Mouse (Mus musculus): ENCODE measurements around the gene Tmcc3. TPM values are rescaled to one million over a fixed set of nuclear protein-coding genes. Genes with fewer than 3 reads are reported as not detected.

Tmcc3 gene
- polyA plus RNA-seq, 1 experiment, result 0.01 TPM

DNA sequence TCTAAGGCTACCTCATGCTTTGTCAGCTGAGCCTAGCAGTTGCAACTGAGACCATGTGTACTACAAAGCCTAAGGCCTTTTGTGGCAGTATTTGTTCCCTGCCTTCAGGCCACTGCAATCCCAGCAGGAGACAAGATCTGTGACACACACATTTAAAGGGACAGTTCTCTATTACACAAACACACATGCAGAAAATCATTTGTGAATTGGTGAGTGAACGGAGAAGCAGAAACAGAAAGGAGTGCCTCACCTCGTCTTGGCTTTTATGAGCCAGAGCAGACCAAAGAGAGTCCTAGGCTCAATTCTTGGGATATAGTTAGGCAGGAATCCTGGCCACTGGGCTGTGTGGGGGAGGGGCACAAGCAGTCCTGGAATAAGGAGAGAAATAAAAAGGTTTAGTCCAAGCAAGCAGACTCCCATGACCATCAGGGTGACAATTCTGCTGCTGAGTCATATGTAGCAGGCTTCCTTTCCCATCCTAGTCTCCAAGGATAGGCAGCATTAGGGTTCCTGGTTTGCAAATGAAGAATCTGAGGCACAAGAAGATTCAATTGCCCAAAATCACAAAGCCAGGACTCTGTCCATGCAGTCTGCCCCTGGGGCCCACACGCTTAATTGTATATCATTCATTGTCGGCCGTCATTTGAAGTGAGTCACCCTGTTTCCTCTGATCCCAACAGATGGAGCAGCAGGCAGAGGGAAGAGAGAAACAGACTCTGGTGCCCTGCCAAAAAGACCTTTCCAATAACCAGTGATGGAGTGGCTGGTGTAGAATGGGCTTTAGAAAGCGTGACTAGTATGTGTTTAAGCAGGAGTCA is 16.6 kb upstream of the Tmcc3 start:
- TF ChIP-seq GATA1 (IDR thresholded peaks at IDR 0.05; ENCODE audit: low read length) (no peak), TAL1 (IDR thresholded peaks at IDR 0.05; ENCODE audit: low read length) (no peak)
- no peaks in the 10 kb centered on the region for H3K27me3 ChIP-seq (ENCODE audit: control insufficient read depth)
- H3K4me1 ChIP-seq (ENCODE audit: control insufficient read depth), result no peaks in the 10 kb centered on the region
- H3K36me3 ChIP-seq (ENCODE audit: control insufficient read depth), result no peaks in the 10 kb centered on the region
- H3K9me3 ChIP-seq (ENCODE audit: control insufficient read depth, low read length), result no peaks in the 10 kb centered on the region
- H3K4me3 ChIP-seq (replicated peaks), result no peak overlapping the region

DNA sequence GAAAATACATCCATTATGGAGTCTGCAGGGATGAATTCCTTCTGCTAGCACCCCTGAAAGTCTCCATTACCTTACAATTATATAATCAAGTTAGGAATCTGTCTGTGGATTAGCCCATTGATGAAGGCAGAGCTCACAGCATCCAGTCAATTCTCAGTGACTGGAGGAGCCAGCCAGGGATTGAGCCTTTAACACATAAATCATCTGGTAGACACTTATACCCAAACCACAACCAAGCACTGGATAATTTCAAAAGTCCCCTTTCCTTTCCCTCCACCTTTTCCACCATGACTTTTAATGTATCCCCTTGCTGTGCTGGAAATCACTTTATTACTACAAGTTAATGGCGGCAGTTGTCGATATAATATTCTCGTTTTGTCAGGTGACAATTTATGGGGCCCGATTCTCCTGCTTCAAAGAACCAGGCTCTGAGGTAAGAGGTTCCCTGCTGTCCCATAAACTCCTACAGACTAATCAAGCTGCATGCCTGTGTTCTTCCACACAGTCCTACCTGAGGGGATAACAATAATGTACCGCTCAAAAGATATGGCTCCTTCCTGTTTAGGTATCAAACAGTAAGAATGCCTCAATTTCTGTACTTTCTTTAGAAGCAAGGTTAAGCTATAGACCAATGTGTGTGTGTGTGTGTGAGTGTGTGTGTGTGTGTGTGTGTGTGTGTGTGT is 15.7 kb upstream of the Tmcc3 start:
- Histone ChIP-seq H3K4me3 (replicated peaks) (no peak overlapping the region), H3K9me3 (ENCODE audit: control insufficient read depth, low read length) (no peaks in the 10 kb centered on the region), H3K36me3 (ENCODE audit: control insufficient read depth) (no peaks in the 10 kb centered on the region), H3K4me1 (ENCODE audit: control insufficient read depth) (no peaks in the 10 kb centered on the region), H3K27me3 (ENCODE audit: control insufficient read depth) (no peaks in the 10 kb centered on the region)
- no peak for TF ChIP-seq TAL1 (IDR thresholded peaks at IDR 0.05; ENCODE audit: low read length)
- no peak for TF ChIP-seq GATA1 (IDR thresholded peaks at IDR 0.05; ENCODE audit: low read length)

DNA sequence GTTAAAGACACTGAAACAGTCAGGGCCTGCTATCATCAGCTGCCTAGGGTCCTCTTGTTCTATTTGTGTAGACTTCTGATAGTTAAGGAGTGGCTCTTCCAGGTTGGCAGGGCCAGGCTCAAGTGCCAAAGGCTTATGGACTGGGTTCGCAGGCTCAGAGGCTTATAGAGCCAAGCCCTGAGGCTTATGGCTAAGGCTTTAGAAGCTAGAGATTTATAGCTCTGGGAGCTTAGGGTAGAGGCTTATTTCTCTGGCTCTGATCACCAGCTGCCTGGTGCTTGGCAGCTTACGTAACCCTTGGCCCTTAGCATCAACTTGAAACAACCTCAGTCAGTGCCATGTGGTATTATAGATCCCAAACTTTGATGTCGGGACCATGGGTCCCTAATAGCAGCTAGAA is 13.3 kb upstream of the Tmcc3 start, which contains the start of gene Gm4792:
Gene Gm4792, minus strand, starts transcription at position 233 of the 400 bp plus-strand sequence.
- Histone ChIP-seq H3K36me3 (ENCODE audit: control insufficient read depth) (no peaks in the 10 kb centered on the region), H3K9me3 (ENCODE audit: control insufficient read depth, low read length) (no peaks in the 10 kb centered on the region), H3K4me1 (ENCODE audit: control insufficient read depth) (no peaks in the 10 kb centered on the region), H3K4me3 (replicated peaks) (no peak within 1 kb of the TSS), H3K27me3 (ENCODE audit: control insufficient read depth) (no peaks in the 10 kb centered on the region)
- TF ChIP-seq TAL1 (IDR thresholded peaks at IDR 0.05; ENCODE audit: low read length) (no peak), GATA1 (IDR thresholded peaks at IDR 0.05; ENCODE audit: low read length) (no peak)

DNA sequence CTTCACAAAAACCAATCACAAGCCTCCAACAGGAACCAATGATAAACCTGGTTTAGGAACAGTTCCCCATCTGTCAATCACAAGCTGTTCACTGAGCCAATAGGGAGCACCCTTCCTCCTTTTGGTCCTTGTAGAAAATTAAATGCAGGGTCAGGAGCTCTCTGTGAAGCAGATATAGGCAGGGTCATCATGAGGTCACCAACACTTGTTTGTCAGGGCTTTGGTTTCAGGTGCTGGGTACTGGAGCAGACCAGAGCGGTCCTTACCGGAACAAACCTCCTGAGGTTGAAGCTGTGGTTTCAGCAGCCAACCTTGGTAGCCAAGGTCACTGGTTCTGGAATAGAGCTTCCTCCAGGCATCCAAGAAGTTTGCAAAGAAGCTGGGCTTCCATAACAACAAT is 12.4 kb upstream of the Tmcc3 start:
- TF ChIP-seq TAL1 (IDR thresholded peaks at IDR 0.05; ENCODE audit: low read length) (no peak), GATA1 (IDR thresholded peaks at IDR 0.05; ENCODE audit: low read length) (no peak)
- Histone ChIP-seq H3K27me3 (ENCODE audit: control insufficient read depth) (no peaks in the 10 kb centered on the region), H3K4me1 (ENCODE audit: control insufficient read depth) (no peaks in the 10 kb centered on the region), H3K36me3 (ENCODE audit: control insufficient read depth) (no peaks in the 10 kb centered on the region), H3K9me3 (ENCODE audit: control insufficient read depth, low read length) (no peaks in the 10 kb centered on the region), H3K4me3 (replicated peaks) (no peak overlapping the region)

DNA sequence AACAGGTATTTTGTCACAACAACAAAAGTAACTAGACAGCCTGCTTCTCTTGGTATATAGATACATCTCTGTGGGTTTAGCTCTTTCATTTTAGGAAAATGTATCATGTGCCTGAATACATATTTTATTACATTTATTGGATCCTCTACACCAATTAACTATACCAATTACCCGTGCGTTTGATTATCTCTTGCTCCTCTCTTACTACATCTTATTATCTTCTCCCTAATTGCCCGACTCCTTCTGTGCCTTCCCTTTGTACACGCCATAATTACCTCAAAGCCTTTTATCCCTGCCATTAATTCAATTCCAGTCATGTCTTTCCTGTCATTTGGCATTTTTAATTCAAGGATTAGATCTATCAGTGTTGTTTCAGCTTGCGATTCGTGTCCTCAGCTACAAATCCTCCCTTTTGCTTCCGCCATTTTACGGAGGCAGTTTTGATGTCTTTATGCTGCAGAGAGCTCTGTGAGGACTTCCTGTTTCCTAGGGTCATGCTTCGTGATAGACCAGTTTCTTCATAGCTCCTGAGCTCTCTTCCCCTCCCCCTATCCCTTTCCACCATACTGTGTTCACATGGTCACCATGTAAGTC is 7.6 kb upstream of the Tmcc3 start:
- no peaks in the 10 kb centered on the region for H3K36me3 ChIP-seq (ENCODE audit: control insufficient read depth)
- no peaks in the 10 kb centered on the region for H3K4me1 ChIP-seq (ENCODE audit: control insufficient read depth)
- H3K4me3 ChIP-seq (replicated peaks), result no peak overlapping the region
- peaks cover 2% of the 10 kb centered on the region; the same call in 1 of the 2 replicates for H3K9me3 ChIP-seq (ENCODE audit: control insufficient read depth, low read length)
- H3K27me3 ChIP-seq (ENCODE audit: control insufficient read depth), result no peaks in the 10 kb centered on the region
- TF ChIP-seq TAL1 (IDR thresholded peaks at IDR 0.05; ENCODE audit: low read length), result no peak
- no peak for TF ChIP-seq GATA1 (IDR thresholded peaks at IDR 0.05; ENCODE audit: low read length)

DNA sequence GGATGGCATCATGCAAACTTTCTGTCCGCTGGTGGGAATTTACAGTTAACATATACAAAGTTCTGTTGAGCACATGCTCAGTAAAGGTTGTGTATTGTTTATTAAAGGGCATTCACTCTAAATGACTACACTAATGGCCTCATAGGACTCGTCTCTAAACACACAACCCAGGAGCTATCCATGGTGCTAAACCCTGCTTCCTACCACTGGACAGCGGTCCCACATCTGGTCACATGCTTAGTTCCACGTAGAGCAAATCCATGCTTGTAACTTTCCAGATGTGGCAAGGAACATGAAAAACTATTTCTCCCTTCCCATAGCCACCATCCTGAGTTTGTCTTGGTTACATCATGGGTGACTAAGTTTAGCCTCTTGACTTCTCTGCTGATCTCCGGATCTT is 6.2 kb upstream of the Tmcc3 start:
- Histone ChIP-seq H3K27me3 (ENCODE audit: control insufficient read depth) (peaks cover 4% of the 10 kb centered on the region), H3K4me3 (replicated peaks) (no peak overlapping the region), H3K9me3 (ENCODE audit: control insufficient read depth, low read length) (peaks cover 2% of the 10 kb centered on the region; the same call in 1 of the 2 replicates), H3K36me3 (ENCODE audit: control insufficient read depth) (no peaks in the 10 kb centered on the region), H3K4me1 (ENCODE audit: control insufficient read depth) (no peaks in the 10 kb centered on the region)
- TF ChIP-seq GATA1 (IDR thresholded peaks at IDR 0.05; ENCODE audit: low read length), result no peak
- no peak for TF ChIP-seq TAL1 (IDR thresholded peaks at IDR 0.05; ENCODE audit: low read length)

DNA sequence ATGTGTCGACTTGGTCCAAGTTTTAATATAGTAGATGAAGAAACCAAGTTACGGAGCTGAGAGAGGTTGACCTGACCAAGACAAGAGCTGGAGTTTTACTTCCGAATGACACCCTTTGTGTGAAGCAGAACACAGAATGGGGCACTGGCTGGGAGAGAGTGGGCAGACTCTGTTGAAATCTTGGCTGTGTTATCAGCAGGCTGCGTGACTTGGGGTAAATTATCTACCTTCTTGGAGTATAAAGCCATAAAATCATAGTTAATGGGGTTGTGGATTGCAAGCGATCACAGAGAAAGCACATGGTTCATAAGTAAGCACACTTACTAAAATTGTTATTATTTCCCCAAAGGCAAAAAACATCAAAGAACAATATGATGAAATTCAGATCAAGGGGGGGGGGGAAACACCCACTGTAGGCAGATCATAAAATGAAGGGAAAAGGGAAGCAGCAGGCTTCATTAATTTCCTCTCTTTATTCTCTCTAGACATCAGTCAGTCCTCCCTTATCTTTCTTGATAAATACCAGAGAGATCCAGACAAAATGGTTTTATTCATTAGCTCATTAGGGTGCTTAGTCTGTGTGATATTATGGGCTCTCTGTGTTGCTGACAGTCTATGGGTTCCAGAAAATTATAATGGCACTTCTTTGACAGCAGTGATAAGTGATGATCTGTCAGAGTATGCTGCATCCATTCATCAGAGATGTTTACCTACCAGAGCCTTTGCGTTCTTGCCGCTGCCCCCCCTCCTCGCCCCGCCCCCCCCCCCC is 1.1 kb upstream of the Tmcc3 start:
- H3K4me3 ChIP-seq (replicated peaks), result no peak overlapping the region
- H3K27me3 ChIP-seq (ENCODE audit: control insufficient read depth), result peaks cover 25% of the 10 kb centered on the region
- H3K4me1 ChIP-seq (ENCODE audit: control insufficient read depth), result peaks cover 2% of the 10 kb centered on the region
- peaks cover 4% of the 10 kb centered on the region; the same call in 1 of the 2 replicates for H3K9me3 ChIP-seq (ENCODE audit: control insufficient read depth, low read length)
- H3K36me3 ChIP-seq (ENCODE audit: control insufficient read depth), result no peaks in the 10 kb centered on the region
- TF ChIP-seq GATA1 (IDR thresholded peaks at IDR 0.05; ENCODE audit: low read length) (no peak), TAL1 (IDR thresholded peaks at IDR 0.05; ENCODE audit: low read length) (no peak)

DNA sequence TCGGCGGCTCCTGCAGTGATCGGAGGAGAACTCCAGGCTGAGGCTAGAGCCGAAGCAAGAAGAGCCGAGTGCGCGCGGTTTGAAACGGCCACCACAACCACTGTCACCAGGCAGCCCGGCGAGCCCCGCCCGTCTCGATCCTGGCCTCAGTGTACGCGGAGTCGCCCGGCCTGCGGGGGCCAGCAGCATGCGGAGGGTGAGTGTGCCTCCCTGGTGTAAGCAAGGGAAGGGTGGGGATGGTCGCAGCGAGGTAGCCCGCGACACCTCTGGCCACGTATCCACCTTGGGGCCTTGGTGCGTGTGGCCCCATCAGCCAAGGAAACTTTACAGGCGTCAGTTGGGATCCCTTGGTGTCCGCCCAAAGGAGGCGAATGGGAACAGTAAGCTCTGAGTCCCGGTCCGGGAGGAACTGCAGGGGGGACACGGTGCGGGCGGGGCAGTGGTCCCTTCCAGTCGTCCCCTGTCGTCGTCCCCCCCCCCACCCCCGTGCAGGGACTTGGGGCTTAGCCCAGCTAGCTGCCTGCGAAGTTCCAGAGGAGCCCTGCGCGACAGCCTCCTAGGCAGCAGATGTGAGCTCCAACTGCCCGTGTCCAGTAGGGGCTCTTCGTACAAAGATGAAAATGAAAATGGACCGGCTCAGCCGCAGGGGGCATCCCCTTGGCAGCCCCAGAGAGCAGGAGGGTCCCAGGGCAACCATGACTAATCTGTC is 412 bp downstream of the Tmcc3 start:
- no peaks in the 10 kb centered on the region for H3K36me3 ChIP-seq (ENCODE audit: control insufficient read depth)
- TF ChIP-seq GATA1 (IDR thresholded peaks at IDR 0.05; ENCODE audit: low read length), result no peak
- no peak for TF ChIP-seq TAL1 (IDR thresholded peaks at IDR 0.05; ENCODE audit: low read length)
- H3K9me3 ChIP-seq (ENCODE audit: control insufficient read depth, low read length), result peaks cover 4% of the 10 kb centered on the region; the same call in 1 of the 2 replicates
- no peak overlapping the region for H3K4me3 ChIP-seq (replicated peaks)
- H3K27me3 ChIP-seq (ENCODE audit: control insufficient read depth), result peaks cover 25% of the 10 kb centered on the region
- H3K4me1 ChIP-seq (ENCODE audit: control insufficient read depth), result peaks cover 2% of the 10 kb centered on the region

Measured in erythroblast, embryonic 14.5 days (primary cell).